Mouse (Mus musculus) E14TG2a.4 (cell line): ENCODE results near the gene Rnf187.

Experiments
- CTCF ChIP-seq: conservative IDR thresholded peaks from 2 replicates; pipeline ENCODE4 v1.5.1; 2014; ENCODE audit warnings: low read length
- NANOG ChIP-seq: IDR thresholded peaks from 2 replicates; pipeline ENCODE4 v1.6.1; 2014; ENCODE audit warnings: borderline replicate concordance, low read length, mixed read lengths
- POU5F1 ChIP-seq: IDR thresholded peaks from 2 replicates; pipeline ENCODE4 v1.6.1; 2014; ENCODE audit warnings: low read length, borderline replicate concordance

- TF ChIP-seq CTCF (no peak), NANOG (no peak), POU5F1 (no peak)
These were observed 7.1 kb downstream of the Rnf187 start for GRCm38 (mm10) chr11:58931576-58931975.
